Mouse (Mus musculus) lung, adult 18-20 months (tissue): ENCODE measurements around the gene Eral1.

Experiments used
- DNase-seq, 2 experiments: peaks; one replicate each; pipeline ENCODE4 v3.0.0; 2022; ENCODE audit warnings: mixed read lengths in 2 of 2

The Eral1 gene

GRCm38 (mm10) chr11:78036791-78037190 lies 43.4 kb downstream of the Eral1 start:
- DNase-seq = no peak

GRCm38 (mm10) chr11:78033931-78034617 lies 46.1 kb downstream of the Eral1 start:
- no peak for DNase-seq

GRCm38 (mm10) chr11:78032809-78033195 lies 47.4 kb downstream of the Eral1 start:
- DNase-seq = no peak

GRCm38 (mm10) chr11:78031947-78032808 lies 48.0 kb downstream of the Eral1 start, which contains the start of gene Dhrs13:
Gene Dhrs13 (plus strand): TSS chr11:78032280.
- DNase-seq = peak; percentile 93 to 96

- no peak for DNase-seq
Observed at GRCm38 (mm10) chr11:78031389-78031788, 48.8 kb downstream of the Eral1 start.

- DNase-seq = no peak
Observed at GRCm38 (mm10) chr11:78030600-78030999, 49.6 kb downstream of the Eral1 start.

- no peak for DNase-seq
Observed at GRCm38 (mm10) chr11:78029240-78029639, 50.9 kb downstream of the Eral1 start.

GRCm38 (mm10) chr11:78023607-78024006 lies 56.6 kb downstream of the Eral1 start:
- DNase-seq = peak in 1 of 2 experiments; percentile 28
